Mouse (Mus musculus) retina, postnatal 1 day (tissue): ENCODE measurements at regions not wholly inside any gene's neighbourhood (a gene's known extent, or its start where the extent isn't known, plus 50 kb on each side); places are given as distances from the start of the nearest gene placed in this dataset.
A peak's percentile ranks its signal among the peaks of the same experiment; 100 is the strongest.
"Not testable (repeated sequence)": the region's sequence is repeated elsewhere in the genome, so short reads cannot be mapped to it uniquely, and the experiment has no call there.

ENCODE experiments used
- DNase-seq: peaks from one replicate; pipeline ENCODE4 v3.0.0-alpha.2; 2012

- no peak for DNase-seq
Observed at GRCm38 (mm10) chr1:47646681-47647080, 754.0 kb upstream of the Slc39a10 start.

GRCm38 (mm10) chr1:47606597-47606996 lies 713.9 kb upstream of the Slc39a10 start:
- no peak for DNase-seq

- DNase-seq = no peak
Observed at GRCm38 (mm10) chr1:47603989-47604360, 711.3 kb upstream of the Slc39a10 start.

GRCm38 (mm10) chr1:47603294-47603988 lies 710.8 kb upstream of the Slc39a10 start:
- DNase-seq = peak; percentile 1

GRCm38 (mm10) chr1:47593641-47594040 lies 701.0 kb upstream of the Slc39a10 start:
- DNase-seq = not testable (repeated sequence)

GRCm38 (mm10) chr1:47545606-47546005 lies 653.0 kb upstream of the Slc39a10 start:
- DNase-seq = peak; percentile 21

- DNase-seq = no peak
Observed at GRCm38 (mm10) chr1:47511426-47511825, 618.8 kb upstream of the Slc39a10 start.

GRCm38 (mm10) chr1:47507801-47508200 lies 615.1 kb upstream of the Slc39a10 start:
- peak; percentile 46 for DNase-seq

GRCm38 (mm10) chr1:47488581-47489204 lies 596.0 kb upstream of the Slc39a10 start:
- peak; percentile 3 for DNase-seq

- DNase-seq = no peak
Observed at GRCm38 (mm10) chr1:47486087-47486486, 593.4 kb upstream of the Slc39a10 start.

- DNase-seq = no peak
Observed at GRCm38 (mm10) chr1:47479059-47479458, 586.4 kb upstream of the Slc39a10 start.

GRCm38 (mm10) chr1:47466573-47467253 lies 574.1 kb upstream of the Slc39a10 start:
- no peak for DNase-seq

GRCm38 (mm10) chr1:47448737-47449489 lies 556.3 kb upstream of the Slc39a10 start:
- no peak for DNase-seq

- DNase-seq = peak; percentile 9
Observed at GRCm38 (mm10) chr1:47448070-47448469, 555.4 kb upstream of the Slc39a10 start.

- DNase-seq = no peak
Observed at GRCm38 (mm10) chr1:47446021-47446420, 553.4 kb upstream of the Slc39a10 start.

- no peak for DNase-seq
Observed at GRCm38 (mm10) chr1:47432829-47433228, 540.2 kb upstream of the Slc39a10 start.

- no peak for DNase-seq
Observed at GRCm38 (mm10) chr1:47405164-47405563, 512.5 kb upstream of the Slc39a10 start.

GRCm38 (mm10) chr1:47386579-47386978 lies 493.9 kb upstream of the Slc39a10 start:
- DNase-seq = no peak

GRCm38 (mm10) chr1:47378795-47379194 lies 486.1 kb upstream of the Slc39a10 start:
- DNase-seq = no peak

GRCm38 (mm10) chr1:47339718-47340439 lies 447.2 kb upstream of the Slc39a10 start:
- DNase-seq = no peak

- no peak for DNase-seq
Observed at GRCm38 (mm10) chr1:47310572-47311075, 418.0 kb upstream of the Slc39a10 start.

GRCm38 (mm10) chr1:47306961-47307360 lies 414.3 kb upstream of the Slc39a10 start:
- DNase-seq = no peak
